Mouse (Mus musculus): Measurements from ENCODE around the gene Pcyt2.
A peak's percentile ranks its signal among the peaks of the same experiment; 100 is the strongest.
"Not testable (repeated sequence)": the region's sequence is repeated elsewhere in the genome, so short reads cannot be mapped to it uniquely, and the experiment has no call there.

Pcyt2 gene

GRCm38 (mm10) chr11:120615167-120615566, 2.6 kb downstream of the Pcyt2 start:
- no peak for DNase-seq

GRCm38 (mm10) chr11:120613976-120614375, 3.8 kb downstream of the Pcyt2 start:
- no peak for DNase-seq

- DNase-seq = no peak
Observed at GRCm38 (mm10) chr11:120613481-120613972, 4.2 kb downstream of the Pcyt2 start.

- peak; percentile 86 to 89 for DNase-seq
Observed at GRCm38 (mm10) chr11:120612763-120613162, 5.0 kb downstream of the Pcyt2 start.

GRCm38 (mm10) chr11:120610477-120611046, 7.2 kb downstream of the Pcyt2 start:
- no peak for DNase-seq

- peak; percentile 56 to 64 for DNase-seq
Observed at GRCm38 (mm10) chr11:120609250-120609649, 8.5 kb downstream of the Pcyt2 start.

- DNase-seq = peak in 1 of 2 experiments; percentile 45
Observed at GRCm38 (mm10) chr11:120608241-120609034, 9.3 kb downstream of the Pcyt2 start, which contains the start of gene Npb. Npb (plus strand) TSS chr11:120608477.

GRCm38 (mm10) chr11:120606764-120607163, 11.0 kb downstream of the Pcyt2 start:
- DNase-seq = no peak

- no peak for DNase-seq
Observed at GRCm38 (mm10) chr11:120605667-120606066, 12.1 kb downstream of the Pcyt2 start.

GRCm38 (mm10) chr11:120603545-120603944, 14.2 kb downstream of the Pcyt2 start:
- no peak for DNase-seq

- no peak for DNase-seq
Observed at GRCm38 (mm10) chr11:120600716-120601115, 17.0 kb downstream of the Pcyt2 start.

GRCm38 (mm10) chr11:120598990-120599549, 18.7 kb downstream of the Pcyt2 start:
- DNase-seq = no peak

GRCm38 (mm10) chr11:120598283-120598989, 19.3 kb downstream of the Pcyt2 start, which contains the start of the genes Alyref and Anapc11:
Alyref (minus strand) TSS chr11:120598365.
Anapc11 (plus strand) TSS chr11:120598421.
- peak; percentile 96 to 97 for DNase-seq

GRCm38 (mm10) chr11:120597240-120598235, 20.2 kb downstream of the Pcyt2 start:
- peak; percentile 45 to 65 for DNase-seq

- no peak for DNase-seq
Observed at GRCm38 (mm10) chr11:120588531-120588930, 29.2 kb downstream of the Pcyt2 start.

GRCm38 (mm10) chr11:120583937-120584336, 33.8 kb downstream of the Pcyt2 start:
- no peak for DNase-seq

GRCm38 (mm10) chr11:120582982-120583293, 34.8 kb downstream of the Pcyt2 start:
- DNase-seq = not testable (repeated sequence)

GRCm38 (mm10) chr11:120582268-120582981, 35.3 kb downstream of the Pcyt2 start:
- peak; percentile 23 to 37 for DNase-seq

- DNase-seq = peak; percentile 91 to 95
Observed at GRCm38 (mm10) chr11:120581490-120582267, 36.1 kb downstream of the Pcyt2 start, which contains the start of gene Arhgdia. Arhgdia (minus strand) TSS chr11:120581624.

GRCm38 (mm10) chr11:120580871-120581331, 36.8 kb downstream of the Pcyt2 start:
- peak; percentile 56 to 69 for DNase-seq
